Mouse (Mus musculus): ENCODE results near the gene Dbp.
"Not testable (repeated sequence)": the region's sequence is repeated elsewhere in the genome, so short reads cannot be mapped to it uniquely, and the experiment has no call there.

Dbp gene

GRCm38 (mm10) chr7:45704730-45705442 lies at the start of gene Dbp:
TSS of gene Dbp (plus strand) at chr7:45705088.
- peak; percentile 99 for DNase-seq (ENCODE audit: low read depth)

- no peak for DNase-seq (ENCODE audit: low read depth)
These were observed 44.0 kb upstream of the Dbp start for GRCm38 (mm10) chr7:45660746-45661478.

GRCm38 (mm10) chr7:45661702-45662101 lies 43.2 kb upstream of the Dbp start:
- DNase-seq (ENCODE audit: low read depth): not testable (repeated sequence)

- DNase-seq (ENCODE audit: low read depth): no peak
These were observed 39.4 kb upstream of the Dbp start for GRCm38 (mm10) chr7:45665303-45666138.

- DNase-seq (ENCODE audit: low read depth): no peak
These were observed 38.7 kb upstream of the Dbp start, which contains the start of gene Fut2 for GRCm38 (mm10) chr7:45666161-45666560. TSS of gene Fut2 (minus strand) at chr7:45666394.

- no peak for DNase-seq (ENCODE audit: low read depth)
These were observed 37.1 kb upstream of the Dbp start for GRCm38 (mm10) chr7:45667761-45668160.

- peak; percentile 53 for DNase-seq (ENCODE audit: low read depth)
These were observed 36.0 kb upstream of the Dbp start for GRCm38 (mm10) chr7:45668921-45669320.

- DNase-seq (ENCODE audit: low read depth): no peak
These were observed 27.1 kb upstream of the Dbp start for GRCm38 (mm10) chr7:45677627-45678295.

- no peak for DNase-seq (ENCODE audit: low read depth)
These were observed 26.4 kb upstream of the Dbp start for GRCm38 (mm10) chr7:45678513-45678912.

GRCm38 (mm10) chr7:45679966-45680621 lies 24.8 kb upstream of the Dbp start:
- DNase-seq (ENCODE audit: low read depth): no peak

GRCm38 (mm10) chr7:45681046-45681736 lies 23.7 kb upstream of the Dbp start:
- DNase-seq (ENCODE audit: low read depth): peak; percentile 52

- peak; percentile 92 for DNase-seq (ENCODE audit: low read depth)
These were observed 22.5 kb upstream of the Dbp start for GRCm38 (mm10) chr7:45682144-45683126.

GRCm38 (mm10) chr7:45683396-45684050 lies 21.4 kb upstream of the Dbp start, which contains the start of gene Ntn5:
TSS of gene Ntn5 (plus strand) at chr7:45684022.
- DNase-seq (ENCODE audit: low read depth): peak; percentile 32

- DNase-seq (ENCODE audit: low read depth): no peak
These were observed 19.1 kb upstream of the Dbp start for GRCm38 (mm10) chr7:45685811-45686210.

- no peak for DNase-seq (ENCODE audit: low read depth)
These were observed 18.0 kb upstream of the Dbp start for GRCm38 (mm10) chr7:45686841-45687240.

GRCm38 (mm10) chr7:45689099-45689498 lies 15.8 kb upstream of the Dbp start:
- no peak for DNase-seq (ENCODE audit: low read depth)

GRCm38 (mm10) chr7:45689800-45690199 lies 15.1 kb upstream of the Dbp start:
- DNase-seq (ENCODE audit: low read depth): no peak

GRCm38 (mm10) chr7:45692364-45692763 lies 12.5 kb upstream of the Dbp start:
- DNase-seq (ENCODE audit: low read depth): no peak
